Mouse (Mus musculus) myocyte (in vitro differentiated cells): ENCODE measurements around the gene Emilin1.

Experiments used
- MAX ChIP-seq: IDR thresholded peaks from one replicate; pipeline ENCODE4 v1.6.1; 2011; ENCODE audit warnings: low read depth, mild to moderate bottlenecking, control low read depth
- MYOG ChIP-seq, 3 experiments: IDR thresholded peaks; one replicate each; pipeline ENCODE4 v1.6.1; 2011; ENCODE audit warnings: control low read depth in 2 of 3, low read depth in 2 of 3, mild to moderate bottlenecking in 2 of 3; ENCODE audit not compliant: insufficient read length in 2 of 3, control insufficient read depth in 1 of 3, insufficient read depth in 1 of 3
- POLR2A ChIP-seq: IDR thresholded peaks from one replicate; pipeline ENCODE4 v1.6.1; 2011; ENCODE audit warnings: low read depth, mild to moderate bottlenecking, control low read depth, moderate library complexity; ENCODE audit not compliant: insufficient read length

GRCm38 (mm10) chr5:30863852-30864251, 49.4 kb upstream of the Emilin1 start:
- TF ChIP-seq POLR2A (no peak), MAX (no peak), MYOG (IDR thresholded peaks at IDR 0.05; ENCODE audit: control insufficient read depth in 1 of 3, insufficient read depth in 1 of 3, insufficient read length in 2 of 3, low read depth in 2 of 3) (peak in 2 of 3 experiments; percentile 14 to 56)
